Mouse (Mus musculus): Measurements from ENCODE around the gene Lsamp.
A peak's percentile ranks its signal among the peaks of the same experiment; 100 is the strongest.

The Lsamp gene

GRCm38 (mm10) chr16:40290132-40290531 is 306.0 kb downstream of the Lsamp start:
- DNase-seq, result no peak

GRCm38 (mm10) chr16:40294296-40294882 is 310.2 kb downstream of the Lsamp start:
- DNase-seq, result no peak

GRCm38 (mm10) chr16:40295240-40295639 is 311.1 kb downstream of the Lsamp start:
- no peak for DNase-seq

GRCm38 (mm10) chr16:40307666-40308065 is 323.5 kb downstream of the Lsamp start:
- no peak for DNase-seq

DNA sequence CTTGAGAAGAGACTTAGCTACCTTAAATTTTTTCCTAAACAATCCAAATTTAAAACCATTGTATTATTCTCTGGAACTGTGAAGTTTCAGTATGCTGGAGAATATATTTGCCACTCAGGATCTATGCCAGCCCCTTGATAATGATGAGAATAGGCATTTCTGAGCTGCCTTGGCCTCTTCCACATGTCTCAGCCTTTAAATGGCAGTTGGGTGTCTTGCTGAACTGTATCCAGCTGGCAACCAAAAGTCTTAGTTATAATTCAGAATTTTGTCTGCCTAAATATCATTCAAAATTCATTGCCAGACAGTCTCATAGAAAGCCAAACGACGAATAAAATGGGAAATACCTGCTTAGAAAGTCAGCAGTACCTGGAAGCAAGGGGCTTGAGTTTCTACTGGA is 332.0 kb downstream of the Lsamp start:
- peak; percentile 3 for DNase-seq

GRCm38 (mm10) chr16:40324811-40325210 is 340.6 kb downstream of the Lsamp start:
- peak; percentile 4 for DNase-seq

DNA sequence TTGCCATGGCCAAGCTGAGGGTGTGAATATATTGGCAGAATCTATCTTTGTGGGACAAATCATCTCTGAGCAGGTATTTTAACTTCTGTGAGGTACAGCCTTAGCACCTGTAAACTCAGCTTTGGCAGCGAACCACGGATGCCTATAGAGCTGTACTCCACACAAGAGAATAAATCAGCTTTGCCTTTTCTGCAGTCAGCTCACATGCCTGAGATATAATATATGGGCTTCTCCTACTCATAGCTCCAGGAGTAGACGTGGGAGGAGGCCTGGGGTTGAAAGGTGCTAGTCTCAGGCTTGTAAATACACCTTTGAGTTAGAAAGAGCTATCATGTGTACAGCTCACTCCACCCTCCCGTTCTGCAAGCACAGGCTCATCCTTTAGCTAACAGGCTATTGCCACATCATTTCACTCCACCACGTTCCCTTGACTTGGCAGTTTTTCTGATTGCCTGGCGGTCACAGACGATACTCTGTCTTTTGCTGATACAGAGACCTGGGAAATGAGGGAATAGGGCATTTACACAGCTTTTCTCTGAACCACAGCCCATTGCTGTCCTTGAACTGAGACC is 344.2 kb downstream of the Lsamp start:
- no peak for DNase-seq

GRCm38 (mm10) chr16:40369677-40370076 is 385.5 kb downstream of the Lsamp start:
- no peak for DNase-seq

GRCm38 (mm10) chr16:40371291-40371690 is 387.1 kb downstream of the Lsamp start:
- no peak for DNase-seq

DNA sequence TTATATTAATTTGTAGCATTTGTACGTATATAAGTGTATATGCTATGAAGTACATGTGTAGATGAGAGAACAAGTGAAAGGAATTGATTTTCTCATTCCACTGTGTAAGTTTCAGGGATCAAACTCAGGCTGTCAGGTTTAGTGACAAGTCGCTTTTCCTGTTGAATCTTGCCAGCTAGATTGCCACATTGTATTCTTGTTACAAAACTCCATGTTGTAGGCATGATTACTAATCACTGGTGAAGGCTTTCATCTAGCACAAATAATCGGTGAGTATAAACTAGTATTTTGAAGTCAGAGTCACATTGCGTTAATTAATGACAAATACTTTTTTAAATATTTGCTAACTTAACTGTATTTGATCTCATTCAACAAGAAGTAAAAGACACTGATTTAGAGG is 391.2 kb downstream of the Lsamp start:
- no peak for DNase-seq

- DNase-seq, result no peak
Observed at GRCm38 (mm10) chr16:40377129-40377799, 393.1 kb downstream of the Lsamp start.

DNA sequence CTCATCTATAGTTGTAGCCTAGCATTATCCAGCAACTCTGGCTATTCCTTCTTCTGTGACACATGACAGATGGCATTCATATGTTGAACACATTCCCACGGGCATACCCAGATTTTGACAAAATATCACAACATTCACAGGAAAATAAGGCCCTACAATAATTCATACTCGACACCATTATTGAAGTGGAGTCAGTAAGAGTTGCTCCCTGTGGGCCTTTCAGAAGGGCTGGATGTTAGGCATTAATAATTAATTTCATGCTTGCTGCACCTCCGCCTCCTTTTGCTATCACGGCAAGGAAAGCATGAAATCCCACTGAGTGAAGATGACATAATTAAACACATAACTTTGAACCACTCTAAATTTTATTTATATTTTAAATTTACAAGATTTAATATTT is 407.9 kb downstream of the Lsamp start:
- no peak for DNase-seq

GRCm38 (mm10) chr16:40399531-40399930 is 415.4 kb downstream of the Lsamp start:
- DNase-seq, result no peak

GRCm38 (mm10) chr16:40434280-40434679 is 450.1 kb downstream of the Lsamp start:
- no peak for DNase-seq

DNA sequence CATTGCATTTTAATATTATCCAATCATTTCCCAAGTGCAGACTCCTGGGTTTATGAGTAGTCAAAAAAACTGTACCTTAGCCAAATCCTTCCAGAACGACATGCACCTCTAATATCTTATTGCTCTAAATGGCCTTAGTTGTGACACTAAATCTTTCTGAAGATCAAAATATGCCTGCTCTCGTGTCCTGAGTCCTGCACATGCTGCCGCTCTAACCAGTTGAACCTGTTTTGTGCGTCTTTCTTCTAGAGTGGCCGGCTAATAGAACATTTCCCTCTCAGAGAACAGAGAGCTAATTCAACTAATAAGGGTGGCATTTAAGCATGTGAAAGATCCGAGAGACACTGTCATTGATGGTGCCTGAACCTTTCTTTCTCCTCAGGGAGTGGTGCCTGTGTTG is 452.3 kb downstream of the Lsamp start:
- no peak for DNase-seq

DNA sequence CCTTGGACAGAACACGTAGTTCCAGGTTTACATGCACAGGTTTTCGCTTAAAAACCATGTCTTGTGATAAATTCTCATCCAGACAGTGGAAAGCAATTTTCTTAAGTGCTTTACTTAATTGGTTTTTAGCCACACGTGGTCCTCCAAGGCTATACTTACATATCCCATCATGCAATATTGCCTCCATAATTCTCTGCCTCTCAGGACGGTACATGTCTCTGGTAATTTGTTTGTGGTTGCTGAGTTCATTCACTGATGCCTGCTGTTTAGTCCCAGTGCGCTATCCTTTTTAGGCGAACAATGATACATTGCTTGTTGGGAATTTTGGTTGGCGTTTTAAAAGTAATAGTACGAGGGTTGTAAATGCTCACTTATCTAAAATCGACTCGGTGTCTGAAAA is 453.7 kb downstream of the Lsamp start:
- DNase-seq, result no peak

- no peak for DNase-seq
Observed at GRCm38 (mm10) chr16:40438876-40439275, 454.7 kb downstream of the Lsamp start.

- no peak for DNase-seq
Observed at GRCm38 (mm10) chr16:40446587-40446986, 462.4 kb downstream of the Lsamp start.

DNA sequence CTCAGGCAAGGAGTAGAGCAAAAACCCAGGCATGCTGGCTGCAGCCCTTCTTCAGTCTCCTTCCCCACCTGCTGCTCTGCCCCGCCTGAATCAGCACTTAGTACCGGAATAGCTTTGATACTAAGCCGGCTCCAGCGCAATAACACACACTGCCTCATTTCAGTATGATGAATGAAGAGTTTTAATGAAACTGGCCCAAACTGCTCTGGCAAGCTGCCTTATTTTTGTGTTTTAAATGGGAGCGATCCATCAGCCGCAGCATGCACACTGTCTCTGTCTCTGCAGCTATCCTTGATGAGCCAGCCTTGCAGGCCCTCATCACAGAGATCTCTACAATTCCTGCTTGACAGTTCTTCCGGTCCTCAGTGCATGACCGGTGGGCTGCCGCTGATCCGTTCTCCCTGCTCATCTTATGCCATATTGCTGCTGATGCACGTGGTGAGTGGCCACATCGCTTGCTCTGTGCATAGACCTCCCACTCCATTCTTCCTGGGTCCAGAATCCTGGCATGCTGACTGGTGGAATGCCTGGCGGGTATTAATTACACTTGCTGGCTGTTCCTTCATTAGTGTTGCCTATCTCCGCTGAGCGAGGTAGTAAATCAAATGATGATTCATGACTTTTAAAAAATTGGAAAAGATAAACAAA is 479.4 kb downstream of the Lsamp start:
- DNase-seq, result no peak

- DNase-seq, result no peak
Observed at GRCm38 (mm10) chr16:40466596-40466995, 482.4 kb downstream of the Lsamp start.

DNA sequence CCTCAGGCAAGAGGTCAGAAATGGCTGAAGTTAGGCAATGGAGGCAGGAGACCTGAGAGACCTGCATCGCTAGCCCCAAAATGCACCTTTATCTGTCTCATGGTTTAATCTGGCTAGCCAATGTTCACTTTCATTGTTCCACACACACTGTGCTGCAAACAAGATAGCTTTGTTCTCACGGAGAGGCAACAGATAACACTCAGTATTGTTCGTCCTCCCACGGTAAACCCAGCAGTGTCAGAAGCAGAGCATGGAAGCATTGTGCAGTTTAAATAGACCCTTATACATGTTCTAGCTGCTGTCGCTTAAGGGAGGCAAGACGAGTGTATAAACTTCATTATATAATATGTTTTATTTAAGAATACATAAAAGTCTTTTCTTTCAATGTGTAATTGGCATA is 486.8 kb downstream of the Lsamp start:
- no peak for DNase-seq

DNA sequence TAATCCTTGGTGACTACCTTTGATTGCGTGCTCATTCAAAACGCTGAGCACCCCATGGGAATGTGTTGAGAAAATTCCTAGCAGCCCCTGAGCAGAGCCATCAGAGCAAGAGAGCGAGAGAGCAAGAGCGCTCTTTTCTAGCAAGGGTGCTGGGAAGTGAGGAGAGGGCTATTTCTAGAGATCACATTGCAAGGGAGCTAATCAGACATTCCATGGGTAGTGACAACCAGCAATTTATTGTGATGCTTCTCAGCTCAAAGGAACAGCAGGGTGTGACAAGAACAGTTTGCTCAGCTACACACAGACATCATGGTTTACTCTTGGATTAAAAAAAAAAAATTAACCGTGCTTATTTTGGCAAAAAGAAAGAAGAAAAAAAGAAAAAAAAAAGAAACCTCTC is 487.8 kb downstream of the Lsamp start:
- DNase-seq, result no peak

DNA sequence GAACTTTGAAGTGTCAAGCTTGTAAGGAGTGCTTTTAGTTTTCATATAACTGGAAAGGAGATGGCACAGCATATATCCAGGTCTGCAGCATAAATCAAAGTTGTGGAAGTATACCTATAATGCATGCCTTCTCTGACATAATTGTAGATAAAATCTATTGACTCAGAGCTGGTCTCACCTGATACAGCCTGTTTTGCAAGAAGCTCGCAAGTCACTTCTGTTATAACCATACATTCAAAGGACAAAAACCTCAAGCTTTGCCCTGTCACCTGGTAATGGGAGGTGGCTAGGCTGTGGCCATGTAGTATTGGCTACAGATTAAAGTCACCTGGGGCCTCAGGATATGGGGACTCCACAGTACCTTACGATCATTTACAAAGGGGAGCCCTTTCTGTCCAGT is 507.4 kb downstream of the Lsamp start:
- no peak for DNase-seq

Data from cerebellum, adult 8-10 months (tissue).